ENCODE assay signal across 24 mouse cellular contexts in the genomic region with DNA sequence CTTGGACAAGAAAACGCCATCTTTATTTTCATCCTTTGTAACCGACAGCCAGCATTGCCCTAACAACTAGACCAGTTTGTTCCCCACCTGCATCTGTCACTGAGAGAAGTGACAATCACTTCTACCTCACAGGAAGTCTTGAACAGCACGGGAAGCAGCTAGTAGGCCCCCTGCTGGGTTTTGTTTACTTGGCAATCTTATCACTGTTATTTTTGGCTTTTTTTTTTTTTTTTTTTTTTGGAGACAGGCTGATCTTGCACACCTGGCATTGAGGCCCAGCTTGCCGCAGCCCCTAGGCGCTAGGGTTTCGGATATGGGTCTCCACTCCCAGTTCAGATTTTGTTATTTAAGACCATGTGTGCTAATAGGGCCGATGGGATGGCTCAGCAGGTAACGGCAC. TPM values are rescaled to one million over a fixed set of nuclear protein-coding genes. Genes with fewer than 3 reads are reported as not detected.
DNase-seq lines count a peak whose midpoint lies in the region; ATAC-seq and TF ChIP-seq lines count a peak whose summit lies in the region.
"Had no signal": no experiment of that assay in that cellular context is flagged by ENCODE, and none has a peak within 500 bp of the region (broad histone marks: within the 10 kb centered on the region; RNA-seq: fewer than 3 reads in every experiment).

No protein-coding gene starts in this region.

- peak; percentile 5 for DNase-seq in gastrocnemius, adult 2 months
- no peak for DNase-seq in gastrocnemius, postnatal 10 days
- no peak for DNase-seq in MEL (ENCODE audit: low read depth, low spot score)
- DNase-seq in thymus, adult 2 months: peak; percentile 44
- peak; percentile 67 for DNase-seq in thymus, postnatal 4 days
- no peak for DNase-seq in limb, embryonic 10.5 days (ENCODE audit: low spot score)
- no peak for DNase-seq in gastrocnemius, postnatal 4 days (ENCODE audit: low spot score in 2 of 2)
- DNase-seq: adrenal gland, adult 8-10 months; cerebellum, adult 18-20 months; cerebellum, postnatal 14 days; forebrain, postnatal 0 days; kidney, adult 9 months; kidney, postnatal 14 days; lung, postnatal 36 days; right cerebral cortex, adult 18-20 months; right cerebral cortex, postnatal 4 days had no signal

- H3K79me2 ChIP-seq in MEL (ENCODE audit: control insufficient read depth, insufficient read depth, low read length, poor library complexity): no peaks in the 10 kb centered on the region

- H3K4me2 ChIP-seq in intestine, embryonic 16.5 days (ENCODE audit: low read depth, low read length): no peak overlapping the region
- H3K4me2 ChIP-seq: heart, embryonic 11.5 days; hindbrain, embryonic 15.5 days; intestine, embryonic 15.5 days; limb, embryonic 15.5 days; liver, embryonic 15.5 days; lung, embryonic 15.5 days; midbrain, embryonic 15.5 days had no signal

- H3K4me1 ChIP-seq in MEL (ENCODE audit: control insufficient read depth in 1 of 2, insufficient read depth in 2 of 2, low read length in 2 of 2): 0 out of 4 replicates have a peak, but pooled peaks cover 0 to 5% of the 10 kb centered on the region in 2 experiments
- H3K4me1 ChIP-seq in thymus, adult 2 months (replicated peaks; ENCODE audit: control insufficient read depth, insufficient read depth, low read length): peaks cover 38% of the 10 kb centered on the region
- H3K4me1 ChIP-seq in intestine, embryonic 16.5 days (ENCODE audit: control insufficient read depth, insufficient read depth, low read length): peaks cover 56% of the 10 kb centered on the region
- H3K4me1 ChIP-seq in limb, embryonic 10.5 days: peaks cover 24% of the 10 kb centered on the region

- no peak for TF ChIP-seq EP300 in MEL (IDR thresholded peaks at IDR 0.05; ENCODE audit: low read depth in 1 of 2, low read length in 2 of 2)

- no peak overlapping the region for H3K27ac ChIP-seq in gastrocnemius, adult 2 months
- no peak overlapping the region for H3K27ac ChIP-seq in MEL (ENCODE audit: control insufficient read depth, low read depth, low read length)
- peak overlapping the region; percentile 75; the same call in 1 of the 2 replicates for H3K27ac ChIP-seq in thymus, adult 2 months (ENCODE audit: control insufficient read depth, insufficient read depth, low read length)
- H3K27ac ChIP-seq in intestine, embryonic 16.5 days (ENCODE audit: low read length): no peak overlapping the region
- no peak overlapping the region for H3K27ac ChIP-seq in limb, embryonic 10.5 days
- H3K27ac ChIP-seq: hindbrain, embryonic 15.5 days; intestine, embryonic 15.5 days; limb, embryonic 15.5 days; liver, embryonic 15.5 days; lung, embryonic 15.5 days; midbrain, embryonic 15.5 days had no signal

- TF ChIP-seq POLR2A in MEL (IDR thresholded peaks at IDR 0.05; ENCODE audit: control insufficient read depth in 1 of 2, insufficient read depth in 1 of 2, low read depth in 1 of 2, low read length in 2 of 2, poor library complexity in 1 of 2): no peak
- no peak for TF ChIP-seq POLR2A in thymus, adult 2 months (IDR thresholded peaks at IDR 0.05; ENCODE audit: control insufficient read depth, extremely low read depth, insufficient read depth, low read length, poor library complexity)

- H3K27me3 ChIP-seq in MEL (ENCODE audit: control insufficient read depth in 1 of 2, insufficient read depth in 2 of 2, low read length in 2 of 2): no peaks in the 10 kb centered on the region
- no peaks in the 10 kb centered on the region for H3K27me3 ChIP-seq in thymus, adult 2 months (ENCODE audit: control insufficient read depth, insufficient read depth, low read length)
- no peaks in the 10 kb centered on the region for H3K27me3 ChIP-seq in intestine, embryonic 16.5 days (replicated peaks; ENCODE audit: control insufficient read depth, insufficient read depth, low read length)
- H3K27me3 ChIP-seq in limb, embryonic 10.5 days (ENCODE audit: low read depth, poor library complexity, severe bottlenecking): no peaks in the 10 kb centered on the region
- H3K27me3 ChIP-seq: hindbrain, embryonic 15.5 days; intestine, embryonic 15.5 days; limb, embryonic 15.5 days; lung, embryonic 15.5 days; midbrain, embryonic 15.5 days had no signal

- TF ChIP-seq RAD21 in MEL (IDR thresholded peaks at IDR 0.05; ENCODE audit: low read depth, low read length): no peak

- H3K36me3 ChIP-seq in MEL (ENCODE audit: control insufficient read depth in 1 of 2, insufficient read depth in 2 of 2, low read length in 2 of 2): no peaks in the 10 kb centered on the region
- H3K36me3 ChIP-seq in thymus, adult 2 months (ENCODE audit: control insufficient read depth, insufficient read depth, low read length): no peaks in the 10 kb centered on the region
- H3K36me3 ChIP-seq in intestine, embryonic 16.5 days (ENCODE audit: control insufficient read depth, insufficient read depth, low read length): no peaks in the 10 kb centered on the region
- no peaks in the 10 kb centered on the region for H3K36me3 ChIP-seq in limb, embryonic 10.5 days
- H3K36me3 ChIP-seq: hindbrain, embryonic 15.5 days; intestine, embryonic 15.5 days; limb, embryonic 15.5 days; liver, embryonic 15.5 days; lung, embryonic 15.5 days; midbrain, embryonic 15.5 days had no signal

- H3K4me3 ChIP-seq in gastrocnemius, adult 2 months: no peak overlapping the region
- no peak overlapping the region for H3K4me3 ChIP-seq in MEL (ENCODE audit: control insufficient read depth in 1 of 2, insufficient read depth in 1 of 2, low read depth in 2 of 2, low read length in 2 of 2)
- no peak overlapping the region for H3K4me3 ChIP-seq in thymus, adult 2 months (ENCODE audit: control insufficient read depth, insufficient read depth, low read length)
- H3K4me3 ChIP-seq in intestine, embryonic 16.5 days (ENCODE audit: low read length): no peak overlapping the region
- H3K4me3 ChIP-seq in limb, embryonic 10.5 days: no peak overlapping the region
- H3K4me3 ChIP-seq: hindbrain, embryonic 15.5 days; intestine, embryonic 15.5 days; limb, embryonic 15.5 days; liver, embryonic 15.5 days; lung, embryonic 15.5 days; midbrain, embryonic 15.5 days had no signal

- no peak for ATAC-seq in intestine, embryonic 16.5 days
- ATAC-seq: forebrain, postnatal 0 days; intestine, embryonic 15.5 days; midbrain, embryonic 15.5 days had no signal

- H3K9me3 ChIP-seq in MEL (replicated peaks; ENCODE audit: insufficient read depth, low read length): no peaks in the 10 kb centered on the region
- no peaks in the 10 kb centered on the region for H3K9me3 ChIP-seq in intestine, embryonic 16.5 days (ENCODE audit: control insufficient read depth, low read length)
- no peaks in the 10 kb centered on the region for H3K9me3 ChIP-seq in limb, embryonic 10.5 days (replicated peaks)
- H3K9me3 ChIP-seq: hindbrain, embryonic 15.5 days; intestine, embryonic 15.5 days; limb, embryonic 15.5 days; liver, embryonic 15.5 days; lung, embryonic 15.5 days; midbrain, embryonic 15.5 days had no signal

- H3K9ac ChIP-seq in MEL (ENCODE audit: control insufficient read depth, low read depth, low read length, poor library complexity, severe bottlenecking): no peak overlapping the region
- no peak overlapping the region for H3K9ac ChIP-seq in intestine, embryonic 16.5 days (ENCODE audit: low read depth, low read length)
- H3K9ac ChIP-seq: forebrain, postnatal 0 days; hindbrain, embryonic 15.5 days; intestine, embryonic 15.5 days; limb, embryonic 15.5 days; liver, embryonic 15.5 days; lung, embryonic 15.5 days; midbrain, embryonic 15.5 days had no signal

- intact Hi-C loops in gastrocnemius, adult 2 months (cut with DNase I): no loop called here

- TF ChIP-seq CTCF in gastrocnemius, adult 2 months (IDR thresholded peaks at IDR 0.05): no peak
- TF ChIP-seq CTCF in MEL (IDR thresholded peaks at IDR 0.05 in 2 of 3, conservative IDR thresholded peaks at IDR 0.05 in 1 of 3; ENCODE audit: control insufficient read depth in 1 of 3, insufficient read depth in 1 of 3, low read depth in 2 of 3, low read length in 3 of 3, poor library complexity in 1 of 3, severe bottlenecking in 1 of 3): no peak
- TF ChIP-seq CTCF in thymus, adult 2 months (IDR thresholded peaks at IDR 0.05; ENCODE audit: borderline replicate concordance, control insufficient read depth, extremely low read depth, insufficient read depth, low read length, poor library complexity): no peak

- WGBS in thymus, adult 2 months: 43% methylated on average over 8 of the region's 8 CpGs
- WGBS in intestine, embryonic 16.5 days: 75% methylated on average over 8 of the region's 8 CpGs
- WGBS in limb, embryonic 10.5 days: 81% methylated on average over 8 of the region's 8 CpGs

TF ChIP-seq in MEL, 35 proteins besides CTCF, POLR2A, EP300 and RAD21:
- TF ChIP-seq ZNF384 (IDR thresholded peaks at IDR 0.05; ENCODE audit: low read depth, low read length) (peak; percentile 64; the same call in 1 of the 2 replicates), RCOR1 (IDR thresholded peaks at IDR 0.05; ENCODE audit: low read depth, low read length) (no peak), MYC (IDR thresholded peaks at IDR 0.05; ENCODE audit: low read depth, low read length) (no peak), KAT2A (conservative IDR thresholded peaks at IDR 0.05; ENCODE audit: low read depth, low read length) (no peak), ELF1 (IDR thresholded peaks at IDR 0.05; ENCODE audit: low read depth, low read length) (no peak), ZKSCAN1 (IDR thresholded peaks at IDR 0.05; ENCODE audit: low read depth, low read length) (no peak)
TF ChIP-seq in MEL: peak in this region for 1.

RNA-seq across cellular contexts. Expression of a gene that starts 32.5 kb away (rescaled TPM):
- total RNA-seq in gastrocnemius, adult 2 months (2021): 10 to 100 TPM; 26.3 to 36.9 TPM
- 10 to 100 TPM; 30.0 to 31.4 TPM for total RNA-seq in gastrocnemius, postnatal 10 days (2021)
- 1.2 and 1.8 TPM in 2 replicates for total RNA-seq in MEL (2012; rRNA removed)
- polyA plus RNA-seq in MEL (2012; ENCODE audit: insufficient read depth in 1 of 2, insufficient read length in 2 of 2, low read depth in 1 of 2, low replicate concordance in 2 of 2, missing spikeins in 1 of 2): 1 to 10 TPM in 1 of 2 experiments, not detected in 1; 2.5 TPM
- 9.0 and 9.8 TPM in 2 replicates for polyA plus RNA-seq in thymus, adult 2 months (2012; rRNA removed)
- polyA plus RNA-seq in intestine, embryonic 16.5 days (2015; fragmentation: Nextera tagmentation; extraction: Ambion mirVana): 3.5 and 4.0 TPM in 2 replicates
- polyA plus RNA-seq in limb, embryonic 10.5 days (2016; fragmentation: Nextera tagmentation; extraction: Ambion mirVana): 0.75 and 1.1 TPM in 2 replicates
- 10 to 100 TPM; 31.6 to 39.0 TPM for total RNA-seq in gastrocnemius, postnatal 4 days (2021)

Comparison
In these comparisons a context has a peak if more than half of its experiments do, and no peak if none do; other contexts are left out.
1. DNase-seq: peak in gastrocnemius, adult 2 months (single experiment), thymus, adult 2 months (single experiment) and thymus, postnatal 4 days (single experiment); none in gastrocnemius, postnatal 10 days (single experiment), MEL (single experiment), limb, embryonic 10.5 days (single experiment) and gastrocnemius, postnatal 4 days (0 of 2).